Mouse (Mus musculus) C2C12 (cell line): ENCODE measurements around the gene Id1. TPM values are rescaled to one million over a fixed set of nuclear protein-coding genes. Genes with fewer than 3 reads are reported as not detected.

Experiments used
- H3K27me3 ChIP-seq: one replicate; pipeline ENCODE4 v1.6.1; 2011; ENCODE audit not compliant: control insufficient read depth, insufficient read depth, insufficient read length
- H3K36me3 ChIP-seq: one replicate; pipeline ENCODE4 v1.6.1; 2011; ENCODE audit not compliant: control insufficient read depth, insufficient read depth
- H3K4me3 ChIP-seq: one replicate; pipeline ENCODE4 v1.5.1; 2011; ENCODE audit warnings: mild to moderate bottlenecking, control low read depth; ENCODE audit not compliant: poor library complexity, insufficient read depth, severe bottlenecking
- H3K79me2 ChIP-seq: one replicate; pipeline ENCODE4 v1.6.1; 2011; ENCODE audit not compliant: control insufficient read depth, insufficient read depth
- H3K79me3 ChIP-seq: one replicate; pipeline ENCODE4 v1.6.1; 2011; ENCODE audit warnings: low read depth, control low read depth
- H3ac ChIP-seq: one replicate; pipeline ENCODE3; 2011; ENCODE audit warnings: low read depth; ENCODE audit not compliant: control insufficient read depth, insufficient read length
- CEBPB ChIP-seq: IDR thresholded peaks from one replicate; pipeline ENCODE4 v1.6.1; 2011; ENCODE audit warnings: low read depth, mild to moderate bottlenecking, control low read depth, moderate library complexity
- CTCF ChIP-seq: IDR thresholded peaks from one replicate; pipeline ENCODE4 v1.5.1; 2011; ENCODE audit not compliant: control insufficient read depth, insufficient read depth, insufficient read length
- FOSL1 ChIP-seq: IDR thresholded peaks from one replicate; pipeline ENCODE4 v1.8.0; 2011; ENCODE audit warnings: mild to moderate bottlenecking, low read length; ENCODE audit not compliant: poor library complexity, insufficient read depth, severe bottlenecking
- MAX ChIP-seq: IDR thresholded peaks from one replicate; pipeline ENCODE4 v1.6.1; 2011; ENCODE audit warnings: mild to moderate bottlenecking, control low read depth
- MYOD1 ChIP-seq: IDR thresholded peaks from one replicate; pipeline ENCODE4 v1.6.1; 2011; ENCODE audit warnings: low read depth; ENCODE audit not compliant: control insufficient read depth, insufficient read length
- MYOG ChIP-seq: IDR thresholded peaks from one replicate; pipeline ENCODE4 v1.6.1; 2011; ENCODE audit not compliant: control insufficient read depth, insufficient read length; ENCODE audit errors: extremely low read depth
- USF1 ChIP-seq: IDR thresholded peaks from one replicate; pipeline ENCODE4 v1.6.1; 2011; ENCODE audit warnings: low read depth, mild to moderate bottlenecking, control low read depth, moderate library complexity
- polyA plus RNA-seq: library from polyadenylated mRNA; unstranded; fragments of >200 nt; fragmentation: generic; extraction: Trizol; gene quantifications from one replicate; pipeline ENCODE4 v1.2.1, GENCODE M21; 2012; ENCODE audit warnings: missing spikeins

The Id1 gene
- polyA plus RNA-seq, 1 experiment: 503 TPM

DNA sequence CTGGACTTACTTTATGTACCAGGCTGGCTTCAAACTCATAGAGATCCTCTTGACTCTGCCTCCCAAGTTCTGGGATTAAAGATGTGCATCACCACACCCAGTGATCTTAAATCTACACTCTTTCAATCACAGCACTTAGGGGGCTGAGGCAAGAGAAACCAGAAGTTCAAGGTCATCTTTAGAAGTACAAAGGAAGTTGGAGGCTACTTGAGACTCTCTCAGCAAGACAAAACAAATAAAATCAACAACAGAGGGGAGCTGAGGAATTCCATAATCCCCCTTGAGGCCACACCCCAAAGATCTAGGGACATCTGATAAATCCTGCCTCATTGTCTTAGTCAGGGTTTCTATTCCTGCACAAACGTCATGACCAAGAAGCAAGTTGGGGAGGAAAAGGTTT is 36.2 kb downstream of the Id1 start:
- no peaks in the 10 kb centered on the region for H3K27me3 ChIP-seq
- H3K4me3 ChIP-seq: no peak overlapping the region
- TF ChIP-seq MYOD1 (no peak), MAX (no peak), CEBPB (no peak), FOSL1 (no peak), USF1 (no peak), MYOG (no peak), CTCF (no peak)
- H3K36me3 ChIP-seq: no peaks in the 10 kb centered on the region
- H3ac ChIP-seq: no peak overlapping the region
- H3K79me3 ChIP-seq: no peaks in the 10 kb centered on the region
- no peaks in the 10 kb centered on the region for H3K79me2 ChIP-seq

DNA sequence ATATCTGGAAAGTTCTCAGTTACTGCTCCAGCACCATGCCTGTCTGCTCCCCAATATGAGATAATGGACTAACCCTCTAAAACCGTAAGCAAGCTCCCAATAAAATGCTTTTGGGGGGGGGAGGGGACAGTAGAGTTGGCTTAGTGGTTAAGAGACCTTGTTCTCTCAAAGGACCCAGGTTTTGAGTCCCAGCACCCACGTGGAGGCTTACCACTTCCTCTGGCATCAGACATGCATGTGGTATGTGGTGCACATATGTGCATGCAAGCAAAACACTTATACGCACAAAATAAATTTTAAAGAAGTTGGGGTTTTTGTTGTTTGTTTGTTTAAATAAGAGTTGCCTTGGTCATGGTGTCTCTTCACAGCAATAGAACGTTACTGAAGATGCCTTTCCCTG is 39.3 kb downstream of the Id1 start:
- no peak overlapping the region for H3K4me3 ChIP-seq
- peaks cover 16% of the 10 kb centered on the region for H3K36me3 ChIP-seq

DNA sequence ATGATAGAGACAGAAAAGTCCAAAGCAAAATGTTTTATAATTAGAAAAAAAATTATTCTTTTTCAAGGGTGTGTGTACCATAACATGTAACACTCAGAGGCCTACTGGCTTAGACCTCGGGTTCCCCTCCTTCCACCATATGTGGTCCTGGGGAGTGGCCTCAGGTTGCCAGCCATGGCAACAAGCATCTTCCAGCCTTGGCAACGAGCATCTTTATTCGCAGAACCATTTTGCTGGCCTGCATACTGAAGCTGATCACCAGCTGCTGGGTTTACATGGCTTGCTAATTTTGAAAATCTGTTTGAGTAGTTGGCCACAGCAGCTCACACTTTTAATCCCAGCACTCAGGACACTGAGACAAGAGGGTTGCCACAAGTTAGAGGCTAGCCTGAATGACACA is 40.0 kb downstream of the Id1 start:
- no peak overlapping the region for H3K4me3 ChIP-seq
- H3K79me3 ChIP-seq: no peaks in the 10 kb centered on the region
- no peak overlapping the region for H3ac ChIP-seq
- TF ChIP-seq MAX (no peak), FOSL1 (no peak), MYOD1 (no peak)
- H3K36me3 ChIP-seq: peaks cover 18% of the 10 kb centered on the region
- H3K79me2 ChIP-seq: peaks cover 2% of the 10 kb centered on the region
- H3K27me3 ChIP-seq: no peaks in the 10 kb centered on the region

More for the DNA sequence above, 39.3 kb downstream of the Id1 start:
- Histone ChIP-seq H3K27me3 (no peaks in the 10 kb centered on the region), H3ac (no peak overlapping the region), H3K79me2 (no peaks in the 10 kb centered on the region), H3K79me3 (no peaks in the 10 kb centered on the region)
- TF ChIP-seq MYOG (no peak), FOSL1 (no peak), USF1 (no peak), MAX (no peak), CTCF (no peak), CEBPB (no peak), MYOD1 (no peak)

DNA sequence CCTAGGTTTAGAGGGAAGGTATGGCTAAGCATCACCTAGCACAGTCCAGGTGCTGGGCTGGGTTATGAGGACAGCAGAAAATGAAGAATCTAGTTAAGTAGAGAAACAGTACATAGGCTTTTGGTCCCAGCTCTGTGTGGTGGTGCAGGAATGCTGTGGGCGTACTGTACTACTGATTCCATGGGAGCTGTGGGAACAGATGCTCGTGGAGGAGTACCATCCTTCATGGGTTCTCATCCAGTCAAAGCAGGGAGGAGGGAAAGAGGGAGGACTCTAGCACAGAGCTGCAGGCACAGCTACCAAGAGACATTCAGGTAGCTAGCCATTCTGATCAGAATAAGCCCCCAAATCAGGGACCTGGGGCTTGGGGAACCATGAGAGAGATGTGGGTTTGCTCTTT is 40.4 kb downstream of the Id1 start:
- Histone ChIP-seq H3K79me2 (peaks cover 6% of the 10 kb centered on the region), H3K27me3 (no peaks in the 10 kb centered on the region), H3K79me3 (no peaks in the 10 kb centered on the region), H3K36me3 (peaks cover 23% of the 10 kb centered on the region), H3ac (no peak overlapping the region), H3K4me3 (no peak overlapping the region)
- TF ChIP-seq CEBPB (no peak), USF1 (no peak), MYOD1 (no peak), CTCF (no peak), FOSL1 (no peak), MAX (no peak), MYOG (no peak)

DNA sequence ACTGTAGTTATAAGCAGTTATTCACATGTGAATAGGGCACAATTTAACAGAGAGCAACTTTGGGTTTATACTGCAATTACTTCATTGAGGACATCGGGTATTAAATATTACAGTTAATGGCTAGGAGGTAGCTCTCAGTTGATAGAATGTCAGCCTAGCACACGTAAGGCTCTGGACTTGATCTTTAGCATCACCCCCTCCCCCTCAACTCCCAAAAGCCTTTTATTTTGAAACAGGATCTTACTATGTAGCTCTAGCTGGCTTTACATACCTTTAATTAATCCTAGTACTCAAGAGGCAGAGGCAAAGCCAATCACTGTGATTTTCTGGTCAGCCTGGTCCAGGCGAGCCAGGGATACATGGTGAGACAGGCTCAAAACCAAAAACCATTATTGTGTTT is 41.0 kb downstream of the Id1 start:
- H3K27me3 ChIP-seq: no peaks in the 10 kb centered on the region
- H3K79me3 ChIP-seq: no peaks in the 10 kb centered on the region
- H3K4me3 ChIP-seq: no peak overlapping the region
- peaks cover 29% of the 10 kb centered on the region for H3K36me3 ChIP-seq
- H3K79me2 ChIP-seq: peaks cover 12% of the 10 kb centered on the region
- no peak for TF ChIP-seq MYOD1
- no peak for TF ChIP-seq MYOG
- no peak for TF ChIP-seq CTCF
- TF ChIP-seq CEBPB: no peak
- no peak for TF ChIP-seq USF1
- TF ChIP-seq FOSL1: no peak
- TF ChIP-seq MAX: no peak
- no peak overlapping the region for H3ac ChIP-seq

DNA sequence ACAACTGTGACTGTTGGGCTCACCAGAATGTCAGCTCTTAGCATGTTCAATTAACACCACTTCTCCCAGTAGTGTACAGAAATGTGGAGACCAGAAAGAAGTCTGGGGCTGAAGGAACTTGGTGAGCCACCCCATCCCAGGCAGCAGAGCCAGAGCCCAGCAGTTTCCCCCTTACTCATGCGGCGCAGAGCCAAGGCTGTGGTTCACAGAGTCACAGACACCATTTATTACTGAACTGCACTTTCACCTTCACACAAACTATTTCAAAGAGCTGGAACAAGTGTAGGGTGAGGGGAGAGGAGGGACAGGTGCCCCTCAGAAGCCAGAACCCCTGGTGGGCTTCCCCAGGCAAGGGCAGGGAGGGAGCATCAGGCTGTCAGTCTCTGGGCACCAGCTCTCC is 44.4 kb downstream of the Id1 start:
- Histone ChIP-seq H3ac (no peak overlapping the region), H3K36me3 (peaks cover 55% of the 10 kb centered on the region), H3K79me3 (peaks cover 14% of the 10 kb centered on the region), H3K79me2 (peaks cover 41% of the 10 kb centered on the region), H3K4me3 (no peak overlapping the region), H3K27me3 (no peaks in the 10 kb centered on the region)
- TF ChIP-seq FOSL1 (no peak), MAX (no peak), MYOD1 (no peak), MYOG (no peak)
